20 mouse cellular contexts compared by ENCODE assay signal in genomic region chr12:21409651-21410050, GRCm38 (mm10). TPM values are rescaled to one million over a fixed set of nuclear protein-coding genes. Genes with fewer than 3 reads are reported as not detected.
DNase-seq lines count a peak whose midpoint lies in the region; ATAC-seq and TF ChIP-seq lines count a peak whose summit lies in the region.
"Had no signal": no experiment of that assay in that cellular context is flagged by ENCODE, and none has a peak within 500 bp of the region (broad histone marks: within the 10 kb centered on the region; RNA-seq: fewer than 3 reads in every experiment).

No protein-coding gene starts in this region.

- H3K4me3 ChIP-seq in CH12.LX (replicated peaks in 1 of 3; ENCODE audit: low read depth in 2 of 3, low read length in 2 of 3, poor library complexity in 1 of 3) = no peak overlapping the region
- H3K4me3 ChIP-seq in hindbrain, embryonic 13.5 days = no peak overlapping the region
- H3K4me3 ChIP-seq: embryonic facial prominence, embryonic 10.5 days; forebrain, embryonic 13.5 days; gastrocnemius, adult 2 months; heart, embryonic 10.5 days; hindbrain, embryonic 12.5 days had no signal

- peaks cover 4% of the 10 kb centered on the region for H3K9me3 ChIP-seq in CH12.LX (replicated peaks; ENCODE audit: low read length)
- H3K9me3 ChIP-seq in hindbrain, embryonic 13.5 days = peaks cover 17% of the 10 kb centered on the region
- H3K9me3 ChIP-seq: heart, embryonic 10.5 days had no signal

- peaks cover 33 to 69% of the 10 kb centered on the region in 2 experiments for H3K36me3 ChIP-seq in CH12.LX (replicated peaks in 1 of 2; ENCODE audit: control insufficient read depth in 1 of 2, insufficient read depth in 1 of 2, low read length in 1 of 2)
- H3K36me3 ChIP-seq in hindbrain, embryonic 13.5 days = peaks cover 83% of the 10 kb centered on the region

- no peak for ATAC-seq in hindbrain, embryonic 13.5 days (ENCODE audit: low FRiP score)
- ATAC-seq: forebrain, embryonic 13.5 days; intestine, postnatal 0 days had no signal

- dilution Hi-C loops in CH12.LX (cut with MboI; ENCODE audit: extremely low pct_ligation_motif_present, extremely low pct_unique_long_range_greater_than_20kb, low sequenced_read_pairs) = no loop called here

- TF ChIP-seq POLR2A in CH12.LX (IDR thresholded peaks at IDR 0.05; ENCODE audit: low read depth, low read length) = no peak

- no peak for TF ChIP-seq RAD21 in CH12.LX (IDR thresholded peaks at IDR 0.05; ENCODE audit: low read depth, low read length)

- peaks cover 0 to 34% of the 10 kb centered on the region in 2 experiments; a peak in 3 of 4 replicates for H3K4me1 ChIP-seq in CH12.LX (ENCODE audit: control insufficient read depth in 1 of 2, insufficient read depth in 2 of 2)
- H3K4me1 ChIP-seq in hindbrain, embryonic 13.5 days (replicated peaks) = peaks cover 7% of the 10 kb centered on the region
- H3K4me1 ChIP-seq: heart, embryonic 10.5 days; hindbrain, embryonic 12.5 days had no signal

- peaks cover 87% of the 10 kb centered on the region for H3K79me2 ChIP-seq in CH12.LX (replicated peaks; ENCODE audit: control insufficient read depth, extremely low read depth, insufficient read depth, poor library complexity, severe bottlenecking)

- WGBS in hindbrain, embryonic 13.5 days = 99% methylated on average over 3 of the region's 3 CpGs

- in situ Hi-C loops in CH12.LX (cut with MboI; ENCODE audit: low pct_ligation_motif_present, low pct_unique_long_range_greater_than_20kb, low sequenced_read_pairs) = no loop called here

- TF ChIP-seq EP300 in CH12.LX (IDR thresholded peaks at IDR 0.05; ENCODE audit: low read length) = peak; percentile 56; the same call in 1 of the 2 replicates

- H3K27ac ChIP-seq in CH12.LX (ENCODE audit: insufficient read depth, low read depth) = no peak overlapping the region
- no peak overlapping the region for H3K27ac ChIP-seq in hindbrain, embryonic 13.5 days
- H3K27ac ChIP-seq: embryonic facial prominence, embryonic 10.5 days; forebrain, embryonic 13.5 days; gastrocnemius, adult 2 months; heart, embryonic 10.5 days; hindbrain, embryonic 12.5 days had no signal

- no peaks in the 10 kb centered on the region for H3K27me3 ChIP-seq in CH12.LX (replicated peaks)
- H3K27me3 ChIP-seq in hindbrain, embryonic 13.5 days = no peaks in the 10 kb centered on the region
- H3K27me3 ChIP-seq: forebrain, embryonic 13.5 days; hindbrain, embryonic 12.5 days had no signal

- no peak overlapping the region for H3K4me2 ChIP-seq in CH12.LX (ENCODE audit: insufficient read depth, low read depth, poor library complexity, severe bottlenecking)
- H3K4me2 ChIP-seq in hindbrain, embryonic 13.5 days = no peak overlapping the region
- H3K4me2 ChIP-seq: forebrain, embryonic 13.5 days; hindbrain, embryonic 12.5 days had no signal

- no peak for TF ChIP-seq CTCF in CH12.LX (conservative IDR thresholded peaks at IDR 0.05 in 1 of 2, IDR thresholded peaks at IDR 0.05 in 1 of 2; ENCODE audit: low read depth in 2 of 2, low read length in 2 of 2)

- peak; percentile 13 for DNase-seq in thymus, postnatal 0 days (ENCODE audit: low spot score)
- DNase-seq in thymus, postnatal 14 days = no peak
- DNase-seq in CH12.LX (ENCODE audit: extremely low read depth) = no peak
- DNase-seq in induced T-regulatory cell, adult 2 months (ENCODE audit: low read depth) = peak; percentile 42
- no peak for DNase-seq in right cerebral cortex, postnatal 25 days
- no peak for DNase-seq in lung, adult 18-20 months
- DNase-seq: adrenal gland, postnatal 14 days; cerebellum, adult 11-12 months; cerebellum, adult 9-10 months; cerebellum, postnatal 25 days; gastrocnemius, adult 2 months; gastrocnemius, postnatal 25 days; heart, postnatal 10 days; heart, postnatal 4 days had no signal

- no peak overlapping the region for H3K9ac ChIP-seq in CH12.LX (ENCODE audit: insufficient read depth, low read depth)
- H3K9ac ChIP-seq in hindbrain, embryonic 13.5 days = no peak overlapping the region
- H3K9ac ChIP-seq: forebrain, embryonic 13.5 days; hindbrain, embryonic 12.5 days had no signal

TF ChIP-seq in CH12.LX, 34 proteins besides CTCF, POLR2A, EP300 and RAD21:
- TF ChIP-seq JUN (IDR thresholded peaks at IDR 0.05; ENCODE audit: insufficient read depth, low read depth, low read length) (no peak), MYC (IDR thresholded peaks at IDR 0.05; ENCODE audit: low read depth, low read length) (no peak), TCF12 (IDR thresholded peaks at IDR 0.05; ENCODE audit: low read depth, low read length) (no peak), RCOR1 (conservative IDR thresholded peaks at IDR 0.05; ENCODE audit: low read depth, low read length) (no peak), MAX (IDR thresholded peaks at IDR 0.05; ENCODE audit: low read length) (no peak), ZNF384 (IDR thresholded peaks at IDR 0.05; ENCODE audit: low read depth, low read length) (no peak), NRF1 (IDR thresholded peaks at IDR 0.05; ENCODE audit: low read depth, low read length) (no peak), UBTF (IDR thresholded peaks at IDR 0.05; ENCODE audit: low read depth, low read length) (no peak), POLR2AphosphoS2 (IDR thresholded peaks at IDR 0.05; ENCODE audit: low read depth, low read length) (no peak), ELF1 (IDR thresholded peaks at IDR 0.05; ENCODE audit: low read depth, low read length) (no peak), GABPA (IDR thresholded peaks at IDR 0.05; ENCODE audit: insufficient replicate concordance, low read depth, low read length) (no peak), ZC3H11A (IDR thresholded peaks at IDR 0.05; ENCODE audit: low read depth, low read length) (no peak)

RNA-seq across cellular contexts. Expression of gene Ywhaq, which starts 7.8 kb away (rescaled TPM):
- 361 and 392 TPM in 2 replicates for polyA plus RNA-seq in thymus, postnatal 0 days (2015; fragmentation: Nextera tagmentation; extraction: Ambion mirVana)
- total RNA-seq in CH12.LX (2012; rRNA removed) (217 and 253 TPM in 2 replicates), CH12.LX (2014; rRNA removed) (392 and 409 TPM in 2 replicates)
- polyA plus RNA-seq in CH12.LX (2012; ENCODE audit: insufficient read length, low read depth) = 207 and 234 TPM in 2 replicates
- 1,136 and 1,161 TPM in 2 replicates for polyA plus RNA-seq in hindbrain, embryonic 13.5 days (2015; fragmentation: Nextera tagmentation; extraction: Ambion mirVana)

RNA-seq across cellular contexts. Expression of gene Adam17, which starts 36.2 kb away (rescaled TPM):
- polyA plus RNA-seq in thymus, postnatal 0 days (2015; fragmentation: Nextera tagmentation; extraction: Ambion mirVana) = 34.1 and 37.4 TPM in 2 replicates
- total RNA-seq in CH12.LX (2012; rRNA removed) = 47.3 and 47.5 TPM in 2 replicates
- total RNA-seq in CH12.LX (2014; rRNA removed) = 60.1 and 63.5 TPM in 2 replicates
- 39.2 and 50.1 TPM in 2 replicates for polyA plus RNA-seq in CH12.LX (2012; ENCODE audit: insufficient read length, low read depth)
- polyA plus RNA-seq in hindbrain, embryonic 13.5 days (2015; fragmentation: Nextera tagmentation; extraction: Ambion mirVana) = 21.5 and 22.8 TPM in 2 replicates

Comparison
In these comparisons a context has a peak if more than half of its experiments do, and no peak if none do; other contexts are left out.
1. DNase-seq: peak in thymus, postnatal 0 days (single experiment) and induced T-regulatory cell, adult 2 months (single experiment); none in thymus, postnatal 14 days (single experiment), CH12.LX (single experiment), right cerebral cortex, postnatal 25 days (single experiment) and lung, adult 18-20 months (0 of 2).